9 mouse cellular contexts compared by ENCODE assay signal in genomic region chr13:93724206-93724605, GRCm38 (mm10). TPM values are rescaled to one million over a fixed set of nuclear protein-coding genes. Genes with fewer than 3 reads are reported as not detected.
DNase-seq lines count a peak whose midpoint lies in the region; ATAC-seq and TF ChIP-seq lines count a peak whose summit lies in the region.
"Had no signal": no experiment of that assay in that cellular context is flagged by ENCODE, and none has a peak within 500 bp of the region (broad histone marks: within the 10 kb centered on the region; RNA-seq: fewer than 3 reads in every experiment).

No protein-coding gene starts in this region.

- DNase-seq in heart, postnatal 0 days (ENCODE audit: low spot score): peak; percentile 21
- no peak for DNase-seq in heart, adult 8-10 months (ENCODE audit: low spot score)
- DNase-seq in right cerebral cortex, postnatal 4 days: peak; percentile 24
- DNase-seq in right cerebral cortex, adult 18-20 months: no peak
- peak; percentile 13 for DNase-seq in c-Kit-positive CD71-negative TER-119-negative erythroid progenitor cells, embryonic 14.5 days (ENCODE audit: low read depth)
- peak; percentile 6 for DNase-seq in retina, adult 2 months (ENCODE audit: low read depth, low spot score)
- no peak for DNase-seq in spleen, postnatal 36 days (ENCODE audit: low spot score in 2 of 2)
- DNase-seq in layer of hippocampus, adult 9-11 months: no peak

- H3K27me3 ChIP-seq in heart, postnatal 0 days (ENCODE audit: control insufficient read depth, insufficient read depth, low read length): no peaks in the 10 kb centered on the region

- H3K4me3 ChIP-seq in heart, postnatal 0 days (ENCODE audit: low read depth, low read length): no peak overlapping the region

- H3K4me1 ChIP-seq in heart, postnatal 0 days (ENCODE audit: control insufficient read depth, insufficient read depth): no peaks in the 10 kb centered on the region

- no peaks in the 10 kb centered on the region for H3K9me3 ChIP-seq in heart, postnatal 0 days (replicated peaks; ENCODE audit: control insufficient read depth, low read length)

- no peak for ATAC-seq in heart, postnatal 0 days (ENCODE audit: insufficient read depth, low read depth)

- no peaks in the 10 kb centered on the region for H3K36me3 ChIP-seq in heart, postnatal 0 days (replicated peaks; ENCODE audit: control insufficient read depth, insufficient read depth, low read length)

- no peak overlapping the region for H3K9ac ChIP-seq in heart, postnatal 0 days (replicated peaks; ENCODE audit: low read depth, low read length)

- H3K4me2 ChIP-seq in heart, postnatal 0 days (ENCODE audit: low read depth, low read length): no peak overlapping the region

- TF ChIP-seq CTCF in heart, postnatal 0 days (IDR thresholded peaks at IDR 0.05; ENCODE audit: low read depth): peak; percentile 65

- TF ChIP-seq EP300 in heart, postnatal 0 days (IDR thresholded peaks at IDR 0.05; ENCODE audit: low read depth): no peak

- WGBS in heart, postnatal 0 days: 15% methylated on average over 2 of the region's 2 CpGs

- no peak overlapping the region for H3K27ac ChIP-seq in heart, postnatal 0 days (ENCODE audit: low read depth)

RNA-seq across cellular contexts. Expression of gene Arsb, which starts 47.2 kb away (rescaled TPM):
- total RNA-seq in heart, postnatal 0 days (2014; rRNA removed; ENCODE audit: low replicate concordance): 5.0 and 6.2 TPM in 2 replicates
- polyA plus RNA-seq in heart, postnatal 0 days (2015; fragmentation: Nextera tagmentation; extraction: Ambion mirVana): 3.0 and 3.1 TPM in 2 replicates
- total RNA-seq in heart, adult 8-10 months (2022): 1 to 10 TPM; 4.6 to 5.7 (median 4.6) TPM

RNA-seq across cellular contexts. Expression of gene Dmgdh, which starts 50.0 kb away (rescaled TPM):
- total RNA-seq in heart, postnatal 0 days (2014; rRNA removed; ENCODE audit: low replicate concordance): 0.04 TPM in 1 of 2 replicates, not detected in the other
- polyA plus RNA-seq in heart, postnatal 0 days (2015; fragmentation: Nextera tagmentation; extraction: Ambion mirVana): not detected in 2 replicates
- total RNA-seq in heart, adult 8-10 months (2022): not detected
- polyA plus RNA-seq: neural tube, embryonic 11.5 days had no signal

RNA-seq across cellular contexts. Expression of gene Bhmt2, which starts 50.1 kb away (rescaled TPM):
- total RNA-seq in heart, postnatal 0 days (2014; rRNA removed; ENCODE audit: low replicate concordance): not detected in 2 replicates
- not detected in 2 replicates for polyA plus RNA-seq in heart, postnatal 0 days (2015; fragmentation: Nextera tagmentation; extraction: Ambion mirVana)
- total RNA-seq in heart, adult 8-10 months (2022): not detected
- polyA plus RNA-seq: neural tube, embryonic 11.5 days had no signal

Comparison
In these comparisons a context has a peak if more than half of its experiments do, and no peak if none do; other contexts are left out.
1. DNase-seq: peak in heart, postnatal 0 days (single experiment), right cerebral cortex, postnatal 4 days (single experiment), c-Kit-positive CD71-negative TER-119-negative erythroid progenitor cells, embryonic 14.5 days (single experiment) and retina, adult 2 months (single experiment); none in heart, adult 8-10 months (single experiment), right cerebral cortex, adult 18-20 months (single experiment), spleen, postnatal 36 days (0 of 2) and layer of hippocampus, adult 9-11 months (single experiment).